Mouse (Mus musculus) lung, adult 2 months (tissue): Measurements from ENCODE around the gene Dppa1.

Source experiments
- CTCF ChIP-seq: fragments of 200-500 bp; IDR thresholded peaks from 2 replicates; pipeline ENCODE4 v1.5.1; 2011; ENCODE audit warnings: mild to moderate bottlenecking, low read length, control low read depth; ENCODE audit not compliant: insufficient read depth
- POLR2A ChIP-seq: fragments of 200-500 bp; IDR thresholded peaks from 2 replicates; pipeline ENCODE4 v1.6.1; 2011; ENCODE audit warnings: low read depth, mild to moderate bottlenecking, control low read depth, low read length, borderline replicate concordance; ENCODE audit errors: extremely low read depth

DNA sequence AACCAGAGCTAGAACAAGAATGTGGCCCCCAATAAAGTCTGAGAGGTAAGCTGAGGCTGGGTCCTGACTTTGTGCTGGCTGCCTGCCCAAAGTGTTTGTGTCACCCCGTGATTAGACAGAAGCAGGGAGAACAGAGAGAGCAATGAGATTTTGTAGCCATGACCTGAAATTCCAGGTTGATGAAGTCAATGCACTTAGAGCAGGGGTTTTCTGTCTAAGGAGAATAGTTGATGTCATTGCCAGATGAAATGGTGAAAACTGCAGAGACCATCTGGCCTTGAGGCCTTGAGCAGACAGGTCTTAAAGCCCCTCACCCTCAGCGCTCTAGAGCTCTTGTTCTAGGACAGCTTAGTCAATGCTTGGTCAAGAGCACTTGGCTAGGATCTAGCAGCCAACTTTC is 36.6 kb downstream of the Dppa1 start:
- TF ChIP-seq CTCF (no peak), POLR2A (no peak)
